Mouse (Mus musculus) lung, adult 2 months (tissue): ENCODE results near the gene Galnt9. TPM values are rescaled to one million over a fixed set of nuclear protein-coding genes. Genes with fewer than 3 reads are reported as not detected.

Source experiments
- DNase-seq: peaks from one replicate; pipeline ENCODE4 v3.0.0; 2022
- H3K4me1 ChIP-seq: fragments of 200-500 bp; 2 replicates; pipeline ENCODE4 v1.6.1; 2011; ENCODE audit warnings: low read length; ENCODE audit not compliant: control insufficient read depth, insufficient read depth
- H3K4me3 ChIP-seq: fragments of 200-500 bp; replicated peaks from 2 replicates; pipeline ENCODE3; 2011; ENCODE audit warnings: low read depth, mild to moderate bottlenecking, control low read depth, low read length; ENCODE audit errors: extremely low read depth
- CTCF ChIP-seq: fragments of 200-500 bp; IDR thresholded peaks from 2 replicates; pipeline ENCODE4 v1.5.1; 2011; ENCODE audit warnings: mild to moderate bottlenecking, low read length, control low read depth; ENCODE audit not compliant: insufficient read depth
- POLR2A ChIP-seq: fragments of 200-500 bp; IDR thresholded peaks from 2 replicates; pipeline ENCODE4 v1.6.1; 2011; ENCODE audit warnings: low read depth, mild to moderate bottlenecking, control low read depth, low read length, borderline replicate concordance; ENCODE audit errors: extremely low read depth
- WGBS: fragments of 180-500 bp; shearing (Covaris S2); methylation state at CpG from one replicate; pipeline ENCODE4 v1.1.7; 2018; 5-methylcytosine and 5-hydroxymethylcytosine counted together
- polyA plus RNA-seq: library from polyadenylated mRNA; depleted of rRNA; stranded (reverse); fragments of >200 nt; gene quantifications from 2 replicates; pipeline ENCODE4 v1.2.3, GENCODE M21; 2012

Gene Galnt9
- polyA plus RNA-seq, 1 experiment, result 0.60 TPM

GRCm38 (mm10) chr5:110603016-110603685, 59.0 kb downstream of the Galnt9 start:
- Histone ChIP-seq H3K4me1 (no peaks in the 10 kb centered on the region), H3K4me3 (no peak overlapping the region)
- WGBS, result 60% methylated on average over 7 of the region's 7 CpGs
- TF ChIP-seq CTCF (no peak), POLR2A (no peak)
- DNase-seq, result no peak

GRCm38 (mm10) chr5:110604311-110604710, 60.2 kb downstream of the Galnt9 start:
- Histone ChIP-seq H3K4me3 (no peak overlapping the region), H3K4me1 (no peaks in the 10 kb centered on the region)
- WGBS, result 86% methylated on average over 2 of the region's 2 CpGs
- no peak for TF ChIP-seq POLR2A
- no peak for DNase-seq

GRCm38 (mm10) chr5:110605531-110606221, 61.5 kb downstream of the Galnt9 start:
- H3K4me1 ChIP-seq, result no peaks in the 10 kb centered on the region
- 46% methylated on average over 5 of the region's 5 CpGs for WGBS
- no peak overlapping the region for H3K4me3 ChIP-seq
- DNase-seq, result no peak
- TF ChIP-seq CTCF (no peak), POLR2A (no peak)

GRCm38 (mm10) chr5:110607767-110608166, 63.6 kb downstream of the Galnt9 start:
- DNase-seq, result no peak
- Histone ChIP-seq H3K4me3 (no peak overlapping the region), H3K4me1 (no peaks in the 10 kb centered on the region)
- TF ChIP-seq CTCF (no peak), POLR2A (no peak)
- 38% methylated on average over 3 of the region's 3 CpGs for WGBS

GRCm38 (mm10) chr5:110608336-110608735, 64.2 kb downstream of the Galnt9 start:
- whole genome bisulfite sequencing, result 53% methylated on average over 6 of the region's 6 CpGs
- Histone ChIP-seq H3K4me1 (no peaks in the 10 kb centered on the region), H3K4me3 (no peak overlapping the region)
- no peak for TF ChIP-seq CTCF
- TF ChIP-seq POLR2A, result no peak
- DNase-seq, result no peak

- 65% methylated on average over 8 of the region's 8 CpGs for WGBS
- no peaks in the 10 kb centered on the region for H3K4me1 ChIP-seq
- H3K4me3 ChIP-seq, result no peak overlapping the region
- no peak for DNase-seq
- TF ChIP-seq CTCF (no peak), POLR2A (no peak)
Observed at GRCm38 (mm10) chr5:110608941-110609340, 64.8 kb downstream of the Galnt9 start.

- 82% methylated on average over 3 of the region's 3 CpGs for WGBS
- H3K4me3 ChIP-seq, result no peak overlapping the region
- TF ChIP-seq POLR2A, result no peak
- no peak for TF ChIP-seq CTCF
- no peak for DNase-seq
- no peaks in the 10 kb centered on the region for H3K4me1 ChIP-seq
Observed at GRCm38 (mm10) chr5:110609425-110609824, 65.3 kb downstream of the Galnt9 start.

GRCm38 (mm10) chr5:110609868-110610267, 65.7 kb downstream of the Galnt9 start:
- Histone ChIP-seq H3K4me1 (no peaks in the 10 kb centered on the region), H3K4me3 (no peak overlapping the region)
- DNase-seq, result no peak
- TF ChIP-seq CTCF, result no peak
- no peak for TF ChIP-seq POLR2A
- WGBS, result 63% methylated on average over 5 of the region's 5 CpGs

- WGBS, result 82% methylated on average over 7 of the region's 7 CpGs
- no peak for DNase-seq
- TF ChIP-seq CTCF (no peak), POLR2A (no peak)
- no peaks in the 10 kb centered on the region for H3K4me1 ChIP-seq
- H3K4me3 ChIP-seq, result no peak overlapping the region
Observed at GRCm38 (mm10) chr5:110610484-110610883, 66.3 kb downstream of the Galnt9 start.
